Mouse (Mus musculus) liver, embryonic 14.5 days (tissue): ENCODE results near the gene Oxa1l. TPM values are rescaled to one million over a fixed set of nuclear protein-coding genes. Genes with fewer than 3 reads are reported as not detected.

Experiments used
- ATAC-seq: fragments of 200-750 bp; cut with Nextera tagmentation; 2 replicates; pipeline ENCODE4 v1.8.0; 2017; ENCODE audit warnings: moderate number of reproducible peaks, mild to moderate bottlenecking, moderate library complexity; ENCODE audit not compliant: insufficient read depth
- DNase-seq, 3 experiments: peaks; one replicate each; pipeline ENCODE4 v3.0.0-alpha.2; 2012 to 2013; ENCODE audit warnings: low read depth in 3 of 3, low spot score in 3 of 3
- H3K27ac ChIP-seq: fragments of 300-500 bp; sonication (generic); 2 replicates; pipeline ENCODE4 v1.5.1; 2014; ENCODE audit warnings: moderate library complexity, mild to moderate bottlenecking, control low read depth, inconsistent platforms
- H3K27me3 ChIP-seq: fragments of 300-500 bp; sonication (generic); 2 replicates; pipeline ENCODE4 v1.6.1; 2014; ENCODE audit warnings: mild to moderate bottlenecking, low read length, moderate library complexity; ENCODE audit not compliant: control insufficient read depth, insufficient read depth
- H3K36me3 ChIP-seq: fragments of 300-500 bp; sonication (generic); replicated peaks from 2 replicates; pipeline ENCODE4 v1.6.1; 2014; ENCODE audit warnings: low read depth; ENCODE audit not compliant: control insufficient read depth, insufficient read depth
- H3K4me1 ChIP-seq, 2 experiments: fragments of 200-500 bp in 1 of 2; fragments of 300-500 bp in 1 of 2; sonication (generic) in 1 of 2; replicated peaks; 2 replicates each; pipeline ENCODE4 v1.6.1; 2012 to 2014; ENCODE audit warnings: antibody characterized with exemption in 1 of 2, inconsistent platforms in 1 of 2, low read length in 1 of 2; ENCODE audit not compliant: control insufficient read depth in 2 of 2, insufficient read depth in 2 of 2
- H3K4me2 ChIP-seq: fragments of 300-500 bp; sonication (generic); 2 replicates; pipeline ENCODE4 v1.6.1; 2014; ENCODE audit warnings: low read depth, mild to moderate bottlenecking, control low read depth, moderate library complexity
- H3K4me3 ChIP-seq, 2 experiments: fragments of 200-500 bp in 1 of 2; fragments of 300-500 bp in 1 of 2; sonication (generic) in 1 of 2; 2 replicates each; pipeline ENCODE4 v1.5.1; 2012 to 2014; ENCODE audit warnings: low read depth in 2 of 2, low read length in 2 of 2, mild to moderate bottlenecking in 2 of 2, control low read depth in 1 of 2, inconsistent platforms in 1 of 2, moderate library complexity in 1 of 2; ENCODE audit not compliant: insufficient read depth in 1 of 2
- H3K9ac ChIP-seq: fragments of 300-500 bp; sonication (generic); replicated peaks from 2 replicates; pipeline ENCODE4 v1.6.1; 2014; ENCODE audit warnings: mild to moderate bottlenecking, control low read depth, moderate library complexity
- H3K9me3 ChIP-seq: fragments of 300-500 bp; sonication (generic); 2 replicates; pipeline ENCODE4 v1.6.1; 2016; ENCODE audit warnings: low read length, mixed read lengths; ENCODE audit not compliant: control insufficient read depth
- CTCF ChIP-seq: IDR thresholded peaks from 2 replicates; pipeline ENCODE4 v1.5.1; 2016; ENCODE audit warnings: antibody characterized with exemption, low read depth, control low read depth
- EP300 ChIP-seq: IDR thresholded peaks from 2 replicates; pipeline ENCODE4 v1.6.1; 2016; ENCODE audit warnings: antibody characterized with exemption, low read depth
- WGBS: fragments of 180-500 bp; shearing (Covaris S2); extraction: QIAGEN DNeasy Blood & Tissue Kit; methylation state at CpG from one replicate; pipeline ENCODE4 v1.1.7; 2014; ENCODE audit not compliant: insufficient replicate concordance; 5-methylcytosine and 5-hydroxymethylcytosine counted together
- polyA plus RNA-seq, 2 experiments: library from polyadenylated mRNA; depleted of rRNA in 1 of 2; stranded (reverse) in 1 of 2; unstranded in 1 of 2; fragments of >200 nt; fragmentation: Nextera tagmentation in 1 of 2; extraction: Ambion mirVana in 1 of 2; gene quantifications; 2 replicates each; pipeline versions ENCODE4 v1.2.1 to v1.2.3; 2012 to 2014

Gene Oxa1l
- polyA plus RNA-seq, 2 experiments = 17.4 to 27.9 TPM

DNA sequence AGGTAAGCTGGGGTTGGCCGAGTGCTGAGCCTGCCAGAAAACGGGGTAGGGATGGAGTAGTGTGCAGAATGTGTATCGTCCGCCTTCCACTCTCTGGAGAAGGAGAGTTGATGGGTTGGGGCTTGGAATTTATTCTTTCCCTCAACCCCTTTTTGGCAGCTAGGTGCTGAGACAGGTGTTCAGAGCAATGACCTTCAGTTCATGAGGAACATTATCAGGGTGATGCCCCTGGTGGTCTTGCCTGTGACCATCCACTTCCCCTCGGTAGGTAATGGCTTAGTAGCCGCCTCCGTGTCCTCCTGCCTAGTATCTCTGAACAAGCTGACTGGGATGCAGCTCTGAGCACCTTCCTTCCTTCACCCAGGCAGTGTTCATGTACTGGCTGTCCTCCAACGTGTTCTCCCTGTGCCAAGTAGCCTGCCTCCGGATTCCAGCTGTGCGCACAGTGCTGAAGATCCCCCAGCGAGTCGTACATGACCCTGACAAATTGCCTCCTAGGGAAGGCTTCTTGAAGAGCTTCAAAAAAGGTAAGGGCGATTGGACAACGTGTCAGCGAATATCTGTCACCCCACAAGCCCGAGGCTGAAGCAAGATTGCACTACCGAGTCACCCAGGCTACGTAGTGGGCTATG lies 6.9 kb downstream of the Oxa1l start:
- Histone ChIP-seq H3K4me3 (no peak overlapping the region), H3K9me3 (no peaks in the 10 kb centered on the region), H3K36me3 (peaks cover 32% of the 10 kb centered on the region), H3K4me2 (no peak overlapping the region), H3K27ac (no peak overlapping the region), H3K27me3 (no peaks in the 10 kb centered on the region), H3K4me1 (no peaks in the 10 kb centered on the region; a peak in 1 of 4 replicates), H3K9ac (no peak overlapping the region)
- no peak for ATAC-seq
- no peak for DNase-seq
- TF ChIP-seq EP300 (no peak), CTCF (no peak)
- 84% methylated on average over 18 of the region's 18 CpGs for WGBS

DNA sequence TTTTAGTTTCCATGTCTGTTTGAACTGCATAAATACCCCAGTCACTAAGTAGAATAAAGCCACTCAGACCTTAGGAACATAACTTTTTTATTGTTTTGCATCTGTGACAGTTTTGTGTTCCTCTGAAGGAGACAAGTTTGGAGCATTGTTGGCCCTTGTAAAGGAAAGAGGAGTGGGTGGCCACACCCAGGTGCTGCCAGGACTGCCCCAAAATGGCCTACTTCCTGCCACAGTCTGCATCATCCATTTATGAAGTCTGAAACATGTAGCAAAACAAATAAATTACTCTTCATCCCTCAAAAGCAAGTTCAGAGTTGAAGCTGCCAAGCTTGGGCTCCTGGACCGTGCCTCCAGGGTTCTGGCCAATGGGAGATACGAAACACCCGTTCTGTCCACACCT lies 8.7 kb downstream of the Oxa1l start:
- no peak overlapping the region for H3K4me2 ChIP-seq
- peaks cover 27% of the 10 kb centered on the region for H3K36me3 ChIP-seq
- no peak for ATAC-seq

DNA sequence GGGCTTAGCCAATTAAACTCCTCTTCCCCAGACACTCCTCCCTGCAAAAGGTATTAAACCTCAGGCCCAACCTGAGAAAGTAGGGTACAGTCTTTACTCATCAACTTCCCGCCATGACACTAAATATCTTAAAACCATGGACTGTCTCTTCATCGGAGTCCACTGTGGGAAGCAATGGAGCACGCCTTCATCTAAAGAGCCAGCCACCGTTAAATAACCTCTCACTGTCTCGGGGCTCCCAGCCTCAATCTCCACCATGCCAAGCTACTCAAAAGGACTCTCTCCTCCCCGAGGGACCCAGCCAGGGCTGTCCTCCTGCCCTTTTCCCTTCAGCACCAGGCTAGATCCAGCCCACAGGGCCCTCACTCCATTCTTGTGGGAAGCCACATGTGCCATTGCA lies 10.0 kb downstream of the Oxa1l start:
- no peaks in the 10 kb centered on the region for H3K27me3 ChIP-seq
- H3K4me2 ChIP-seq = no peak overlapping the region
- no peak overlapping the region for H3K4me3 ChIP-seq
- H3K4me1 ChIP-seq = no peaks in the 10 kb centered on the region
- no peak for TF ChIP-seq EP300
- TF ChIP-seq CTCF = no peak
- H3K9me3 ChIP-seq = no peaks in the 10 kb centered on the region
- H3K9ac ChIP-seq = no peak overlapping the region
- H3K27ac ChIP-seq = no peak overlapping the region
- peaks cover 27% of the 10 kb centered on the region for H3K36me3 ChIP-seq
- WGBS = 83% methylated on average over 6 of the region's 6 CpGs
- DNase-seq (no peak), ATAC-seq (no peak; the same call in 1 of the 2 replicates)

More for the DNA sequence above, 8.7 kb downstream of the Oxa1l start:
- TF ChIP-seq EP300 = no peak
- TF ChIP-seq CTCF = no peak
- H3K4me1 ChIP-seq = no peaks in the 10 kb centered on the region
- H3K27ac ChIP-seq = no peak overlapping the region
- 89% methylated on average over 3 of the region's 3 CpGs for WGBS
- H3K4me3 ChIP-seq = no peak overlapping the region
- H3K9me3 ChIP-seq = no peaks in the 10 kb centered on the region
- H3K9ac ChIP-seq = no peak overlapping the region
- no peak for DNase-seq
- no peaks in the 10 kb centered on the region for H3K27me3 ChIP-seq

DNA sequence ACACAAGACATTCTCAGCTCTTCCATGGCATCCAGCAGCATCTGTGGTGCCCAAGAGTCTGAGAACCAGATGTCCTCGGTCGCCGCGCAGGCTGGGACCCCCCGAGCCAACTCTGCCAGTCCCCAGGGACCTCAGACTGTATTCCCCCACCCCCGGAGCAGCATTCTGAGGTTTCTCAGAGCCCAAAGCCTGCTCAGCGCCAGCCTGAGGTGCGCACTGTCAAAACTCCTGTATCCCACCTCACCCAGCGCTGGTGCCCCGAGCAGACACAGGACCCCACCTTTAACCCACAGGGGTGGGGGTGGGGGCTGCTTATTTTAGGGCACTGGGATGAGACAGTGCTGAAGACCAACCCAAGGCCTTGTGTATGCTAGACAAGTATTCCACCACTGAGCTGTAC lies 10.8 kb downstream of the Oxa1l start:
- no peak overlapping the region for H3K4me2 ChIP-seq
- DNase-seq = no peak
- no peaks in the 10 kb centered on the region for H3K27me3 ChIP-seq
- 87% methylated on average over 10 of the region's 10 CpGs for WGBS
- ATAC-seq = no peak
- H3K4me3 ChIP-seq = no peak overlapping the region
- H3K9me3 ChIP-seq = no peaks in the 10 kb centered on the region
- H3K4me1 ChIP-seq = no peaks in the 10 kb centered on the region
- no peak overlapping the region for H3K27ac ChIP-seq
- TF ChIP-seq CTCF = no peak
- TF ChIP-seq EP300 = no peak
- H3K36me3 ChIP-seq = peaks cover 27% of the 10 kb centered on the region
- H3K9ac ChIP-seq = no peak overlapping the region

DNA sequence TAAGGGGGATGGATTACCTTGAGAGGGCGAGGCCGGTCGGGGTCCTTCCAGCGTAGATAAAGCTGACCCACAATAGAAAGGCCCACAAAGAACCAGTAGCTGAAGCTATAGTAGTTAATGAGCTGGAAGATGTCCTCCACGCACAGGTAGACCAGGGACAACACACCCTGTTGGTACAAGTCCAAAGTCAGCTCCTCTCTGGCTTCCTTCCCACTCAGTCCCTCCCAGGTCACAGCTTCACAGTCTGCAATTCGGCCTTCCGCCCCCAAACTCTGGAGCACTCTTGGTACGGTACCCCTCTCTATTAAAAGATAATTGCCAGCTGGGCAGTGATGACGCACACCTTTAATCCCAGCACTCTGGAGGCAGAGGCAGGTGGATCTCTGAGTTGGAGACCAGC lies 12.3 kb downstream of the Oxa1l start:
- TF ChIP-seq CTCF (no peak), EP300 (no peak)
- no peak overlapping the region for H3K9ac ChIP-seq
- H3K27me3 ChIP-seq = no peaks in the 10 kb centered on the region
- H3K9me3 ChIP-seq = no peaks in the 10 kb centered on the region
- no peak overlapping the region for H3K4me2 ChIP-seq
- 75% methylated on average over 9 of the region's 9 CpGs for WGBS
- ATAC-seq (no peak), DNase-seq (no peak)
- no peaks in the 10 kb centered on the region for H3K4me1 ChIP-seq
- H3K27ac ChIP-seq = no peak overlapping the region
- H3K4me3 ChIP-seq = no peak overlapping the region
- H3K36me3 ChIP-seq = peaks cover 18% of the 10 kb centered on the region
